Mouse (Mus musculus) erythroblast, embryonic 14.5 days (primary cell): ENCODE data around the gene Abhd15. TPM values are rescaled to one million over a fixed set of nuclear protein-coding genes. Genes with fewer than 3 reads are reported as not detected.

Source experiments
- H3K27me3 ChIP-seq: 2 replicates; pipeline ENCODE4 v1.6.1; 2012; ENCODE audit warnings: inconsistent platforms; ENCODE audit not compliant: control insufficient read depth
- H3K36me3 ChIP-seq: 2 replicates; pipeline ENCODE4 v1.6.1; 2012; ENCODE audit warnings: mild to moderate bottlenecking, inconsistent platforms; ENCODE audit not compliant: control insufficient read depth
- H3K4me1 ChIP-seq: 2 replicates; pipeline ENCODE4 v1.6.1; 2012; ENCODE audit warnings: inconsistent platforms; ENCODE audit not compliant: control insufficient read depth
- H3K4me3 ChIP-seq: replicated peaks from 2 replicates; pipeline ENCODE3; 2012; ENCODE audit warnings: moderate library complexity, mild to moderate bottlenecking, inconsistent platforms
- H3K9me3 ChIP-seq: 2 replicates; pipeline ENCODE4 v1.6.1; 2012; ENCODE audit warnings: low read length, inconsistent platforms, mixed read lengths; ENCODE audit not compliant: control insufficient read depth
- GATA1 ChIP-seq: IDR thresholded peaks from 2 replicates; pipeline ENCODE4 v1.6.1; 2012; ENCODE audit warnings: low read length, inconsistent platforms, mixed read lengths
- TAL1 ChIP-seq: IDR thresholded peaks from 3 replicates; pipeline ENCODE4 v1.6.1; 2012; ENCODE audit warnings: low read length, inconsistent platforms, mixed read lengths
- polyA plus RNA-seq: library from polyadenylated mRNA; stranded (reverse); fragments of >175 nt; gene quantifications from 2 replicates; pipeline ENCODE4 v1.2.3, GENCODE M21; 2012

Gene Abhd15
- polyA plus RNA-seq, result 0.01 TPM in 2 replicates

DNA sequence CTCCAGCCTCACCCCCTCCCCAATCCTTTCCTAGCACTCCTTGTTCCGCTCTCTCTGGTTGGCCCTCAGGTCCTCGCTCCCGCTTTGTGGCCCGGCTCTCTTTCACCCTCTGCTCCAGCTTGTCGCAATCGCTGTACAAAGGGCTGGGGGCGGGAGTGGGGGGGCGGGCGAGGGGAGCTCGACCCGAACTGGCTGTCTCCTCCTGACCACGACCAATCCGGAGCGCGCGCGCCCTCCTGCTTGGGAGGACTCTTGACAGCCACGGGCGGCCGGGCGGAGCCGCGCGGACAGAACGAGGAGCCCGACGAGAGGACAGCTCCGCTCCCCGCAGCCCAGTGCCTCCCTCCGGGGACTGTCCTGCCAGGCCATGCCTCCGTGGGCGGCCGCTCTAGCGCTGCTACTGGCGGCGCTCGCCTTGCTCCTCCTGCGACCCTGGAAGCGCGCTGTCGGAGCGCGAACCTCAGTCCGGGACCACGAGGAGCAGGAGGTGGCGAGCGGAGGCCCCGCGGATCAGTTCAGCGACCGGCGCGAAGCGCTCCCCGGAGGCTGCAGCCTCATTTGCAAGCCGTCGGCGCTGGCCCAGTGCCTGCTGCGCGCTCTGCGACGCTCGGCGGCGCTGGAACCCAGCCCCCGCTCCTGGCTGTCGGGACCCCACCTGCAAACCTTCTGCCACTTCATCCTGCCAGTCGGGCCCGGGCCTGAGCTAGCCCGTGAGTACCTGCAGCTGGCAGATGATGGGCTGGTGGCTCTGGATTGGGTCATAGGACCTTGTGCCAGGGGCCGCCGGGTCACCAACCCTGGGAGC lies at the start of gene Abhd15:
Gene Abhd15 (plus strand): TSS at position 290 of the 805 bp plus-strand sequence.
- TF ChIP-seq TAL1 (no peak), GATA1 (no peak)
- peaks cover 39% of the 10 kb centered on the region for H3K4me1 ChIP-seq
- peak within 1 kb of the TSS; percentile 83 for H3K4me3 ChIP-seq
- peaks cover 70% of the 10 kb centered on the region for H3K27me3 ChIP-seq
- peaks cover 9% of the 10 kb centered on the region for H3K9me3 ChIP-seq
- no peaks in the 10 kb centered on the region for H3K36me3 ChIP-seq

DNA sequence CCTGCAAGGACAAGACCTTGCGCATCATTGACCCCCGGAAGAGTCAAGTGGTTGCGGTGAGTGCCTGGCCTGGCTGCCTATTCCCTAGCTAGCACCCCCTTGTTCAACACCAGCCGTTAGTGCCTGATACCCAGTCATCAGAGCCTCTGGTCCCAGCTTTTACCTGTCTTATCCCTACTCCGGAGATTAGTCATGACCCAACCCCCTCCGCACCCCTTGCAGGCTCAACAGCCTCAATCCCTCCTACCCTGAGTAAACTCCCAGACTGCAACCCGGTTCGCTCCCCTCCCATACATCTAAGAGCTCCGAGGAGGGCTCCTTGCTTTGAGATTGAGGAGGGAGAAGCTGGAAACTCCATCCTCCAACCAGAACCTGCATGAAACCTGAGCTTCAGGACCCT lies 48.4 kb upstream of the Abhd15 start:
- no peak for TF ChIP-seq GATA1
- TF ChIP-seq TAL1, result no peak
- H3K36me3 ChIP-seq, result no peaks in the 10 kb centered on the region; the same call in 1 of the 2 replicates
- H3K4me3 ChIP-seq, result no peak overlapping the region
- peaks cover 71% of the 10 kb centered on the region for H3K27me3 ChIP-seq
- peaks cover 19% of the 10 kb centered on the region for H3K4me1 ChIP-seq
- H3K9me3 ChIP-seq, result no peaks in the 10 kb centered on the region; the same call in 1 of the 2 replicates

DNA sequence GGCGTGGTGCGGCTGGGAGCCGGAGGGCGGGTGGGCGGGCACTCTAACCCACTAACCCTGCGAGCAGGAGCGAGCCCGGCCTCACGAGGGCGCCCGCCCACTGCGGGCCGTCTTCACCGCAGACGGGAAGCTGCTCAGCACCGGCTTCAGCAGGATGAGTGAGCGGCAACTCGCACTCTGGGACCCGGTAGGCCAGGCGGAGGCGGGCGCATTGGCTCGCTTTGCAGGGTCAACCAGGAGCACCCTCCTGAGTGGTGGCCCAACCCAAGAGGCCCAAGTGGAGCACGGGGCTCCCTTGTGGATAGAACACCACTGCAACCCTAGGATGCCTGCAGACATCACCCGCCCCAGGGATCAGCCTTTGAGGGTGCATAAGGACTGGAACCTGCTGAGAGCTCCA lies 47.8 kb upstream of the Abhd15 start:
- TF ChIP-seq GATA1 (no peak), TAL1 (no peak)

DNA sequence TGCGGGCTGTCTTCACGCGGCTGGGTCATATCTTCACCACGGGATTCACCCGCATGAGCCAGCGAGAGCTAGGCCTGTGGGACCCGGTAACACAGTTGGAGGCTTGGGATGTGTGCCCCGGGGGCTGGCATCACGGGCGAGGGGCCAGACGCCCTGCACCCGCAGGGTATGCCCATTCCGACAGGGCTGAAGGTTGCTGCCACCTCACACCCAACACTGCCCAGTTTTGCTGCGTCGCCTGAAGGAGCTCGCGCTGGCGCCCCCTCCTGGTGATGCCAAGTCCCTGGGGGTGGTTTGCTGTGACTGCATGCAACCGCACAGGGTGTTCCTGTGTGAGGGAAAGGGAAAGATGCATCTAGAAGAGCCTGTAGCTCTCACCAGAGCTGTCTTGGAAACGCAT lies 47.1 kb upstream of the Abhd15 start:
- no peak for TF ChIP-seq TAL1
- TF ChIP-seq GATA1, result no peak
- peaks cover 6% of the 10 kb centered on the region for H3K36me3 ChIP-seq
- H3K4me3 ChIP-seq, result no peak overlapping the region
- H3K4me1 ChIP-seq, result peaks cover 12% of the 10 kb centered on the region
- H3K9me3 ChIP-seq, result no peaks in the 10 kb centered on the region
- H3K27me3 ChIP-seq, result peaks cover 59% of the 10 kb centered on the region

More for the DNA sequence above, 47.8 kb upstream of the Abhd15 start:
- H3K36me3 ChIP-seq, result peaks cover 2% of the 10 kb centered on the region
- H3K4me1 ChIP-seq, result peaks cover 17% of the 10 kb centered on the region
- no peak overlapping the region for H3K4me3 ChIP-seq
- peaks cover 65% of the 10 kb centered on the region for H3K27me3 ChIP-seq
- no peaks in the 10 kb centered on the region; the same call in 1 of the 2 replicates for H3K9me3 ChIP-seq

DNA sequence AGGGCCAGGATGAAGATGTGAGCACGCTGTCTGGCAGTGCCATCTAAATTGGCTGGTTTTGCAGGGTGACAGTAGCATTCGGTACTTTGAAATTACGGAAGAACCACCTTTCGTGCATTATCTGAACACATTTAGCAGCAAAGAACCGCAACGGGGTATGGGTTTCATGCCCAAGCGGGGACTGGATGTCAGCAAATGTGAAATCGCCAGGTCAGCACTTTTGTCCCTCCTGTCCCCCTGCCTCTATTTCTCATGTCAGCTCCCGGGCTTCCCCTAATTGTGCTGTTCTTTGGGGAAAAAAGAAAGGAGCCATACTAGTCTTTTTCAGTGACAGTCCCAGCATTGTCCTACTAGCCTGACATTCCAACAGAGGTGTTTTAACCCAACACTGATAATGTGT lies 46.5 kb upstream of the Abhd15 start:
- TF ChIP-seq TAL1, result no peak
- no peak for TF ChIP-seq GATA1
- H3K4me3 ChIP-seq, result no peak overlapping the region
- H3K9me3 ChIP-seq, result no peaks in the 10 kb centered on the region
- peaks cover 6% of the 10 kb centered on the region for H3K36me3 ChIP-seq
- peaks cover 52% of the 10 kb centered on the region for H3K27me3 ChIP-seq
- peaks cover 10% of the 10 kb centered on the region for H3K4me1 ChIP-seq

DNA sequence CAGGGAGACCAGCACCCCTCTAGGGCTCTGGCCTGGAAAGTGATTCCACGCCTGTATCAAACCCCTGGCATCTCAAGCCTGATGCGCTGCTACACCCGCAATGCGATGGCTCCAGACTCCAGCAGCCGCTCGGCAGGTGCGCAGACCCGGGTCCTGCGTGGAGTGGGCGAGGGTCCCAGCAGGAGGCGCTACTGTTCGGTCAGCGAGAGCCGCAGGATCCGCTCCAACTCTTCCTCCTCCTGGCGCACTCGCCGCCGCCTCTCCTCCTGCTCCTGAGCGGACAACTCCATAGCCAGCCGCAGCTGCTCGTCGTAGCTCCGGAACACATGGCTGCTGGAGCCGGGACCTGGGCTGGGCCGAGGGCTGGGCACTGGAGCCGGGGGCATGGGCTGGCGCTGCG lies 43.5 kb upstream of the Abhd15 start:
- H3K4me1 ChIP-seq, result peaks cover 10% of the 10 kb centered on the region
- H3K4me3 ChIP-seq, result no peak overlapping the region
- no peaks in the 10 kb centered on the region for H3K9me3 ChIP-seq
- H3K27me3 ChIP-seq, result peaks cover 22% of the 10 kb centered on the region
- TF ChIP-seq GATA1 (no peak), TAL1 (no peak)
- peaks cover 6% of the 10 kb centered on the region for H3K36me3 ChIP-seq

DNA sequence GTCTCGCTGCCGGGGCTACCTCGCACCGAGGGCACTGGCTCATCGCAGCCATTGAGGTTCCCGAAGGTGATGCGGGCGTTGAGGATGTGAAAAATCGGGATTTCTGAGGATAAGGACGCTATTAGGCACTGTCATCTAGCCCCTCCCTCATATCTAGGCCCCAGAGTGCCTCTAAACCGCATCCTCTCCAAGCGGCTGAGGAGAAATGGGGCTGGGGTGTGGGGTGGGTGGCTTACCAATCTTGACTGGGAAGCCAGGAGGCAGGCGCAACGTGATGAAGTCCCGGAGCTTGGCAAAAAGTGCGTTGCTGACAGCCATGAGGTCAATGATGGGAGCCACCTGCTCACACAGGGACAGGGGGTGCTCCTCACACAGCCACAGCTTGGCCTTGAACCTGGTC lies 42.1 kb upstream of the Abhd15 start:
- peaks cover 6% of the 10 kb centered on the region for H3K36me3 ChIP-seq
- TF ChIP-seq TAL1 (no peak), GATA1 (no peak)
- H3K9me3 ChIP-seq, result no peaks in the 10 kb centered on the region
- H3K4me3 ChIP-seq, result no peak overlapping the region
- H3K4me1 ChIP-seq, result peaks cover 2% of the 10 kb centered on the region
- H3K27me3 ChIP-seq, result peaks cover 9% of the 10 kb centered on the region

DNA sequence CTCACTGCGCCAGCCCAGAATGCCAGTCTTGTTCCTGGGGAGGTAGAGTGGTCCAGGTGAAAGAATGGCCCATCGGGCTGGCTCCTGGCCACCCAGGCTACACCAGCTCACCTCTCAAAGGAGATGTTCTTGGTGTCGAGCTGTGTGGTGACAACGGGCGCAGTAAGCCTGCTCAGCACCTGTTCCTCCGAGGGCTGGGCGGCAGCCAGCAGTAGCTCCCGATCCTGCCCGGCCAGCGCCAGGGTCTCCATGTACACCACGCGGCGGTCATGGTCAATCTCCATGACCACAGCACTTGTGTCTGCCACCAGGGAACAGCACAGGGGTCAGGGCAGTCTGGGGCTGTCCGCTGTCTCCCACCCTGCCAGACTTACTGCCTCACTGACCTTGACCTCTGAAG lies 38.7 kb upstream of the Abhd15 start:
- Histone ChIP-seq H3K9me3 (no peaks in the 10 kb centered on the region), H3K4me1 (no peaks in the 10 kb centered on the region), H3K27me3 (no peaks in the 10 kb centered on the region), H3K36me3 (peaks cover 6% of the 10 kb centered on the region), H3K4me3 (no peak overlapping the region)
- no peak for TF ChIP-seq GATA1
- TF ChIP-seq TAL1, result no peak

DNA sequence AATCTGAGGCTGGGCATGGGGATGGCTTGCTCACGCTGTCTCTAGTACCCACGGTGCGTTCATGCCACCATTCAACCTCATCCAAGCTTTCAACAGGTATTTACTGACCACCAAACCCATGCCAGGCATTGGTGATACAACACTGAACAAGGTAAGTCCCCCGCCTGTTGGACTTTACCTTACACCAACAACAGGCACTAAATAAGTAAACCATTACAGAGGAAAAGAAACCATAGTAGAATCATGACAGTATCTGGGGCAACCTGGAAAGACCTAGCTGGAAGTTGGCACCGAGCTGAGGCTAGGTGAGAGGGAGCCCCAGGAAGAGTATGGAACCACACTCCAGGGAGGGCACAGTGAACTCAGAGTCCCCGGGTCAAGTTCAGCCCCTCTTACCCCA lies 38.0 kb upstream of the Abhd15 start:
- TF ChIP-seq GATA1 (no peak), TAL1 (no peak)
- Histone ChIP-seq H3K4me1 (no peaks in the 10 kb centered on the region), H3K27me3 (no peaks in the 10 kb centered on the region), H3K36me3 (peaks cover 6% of the 10 kb centered on the region), H3K9me3 (no peaks in the 10 kb centered on the region), H3K4me3 (no peak overlapping the region)
